Mouse (Mus musculus) limb, embryonic 15.5 days (tissue): ENCODE data around the gene Chrna7. TPM values are rescaled to one million over a fixed set of nuclear protein-coding genes. Genes with fewer than 3 reads are reported as not detected.

Source experiments
- ATAC-seq: fragments of 200-750 bp; cut with Nextera tagmentation; 2 replicates; pipeline ENCODE4 v1.8.0; 2017; ENCODE audit warnings: low read depth, moderate TSS enrichment; ENCODE audit not compliant: insufficient number of reproducible peaks, low FRiP score, low TSS enrichment
- H3K27ac ChIP-seq: fragments of 300-500 bp; sonication (generic); 2 replicates; pipeline ENCODE4 v1.5.1; 2015; ENCODE audit warnings: moderate library complexity, mild to moderate bottlenecking, inconsistent platforms
- H3K27me3 ChIP-seq: fragments of 300-500 bp; sonication (generic); 2 replicates; pipeline ENCODE4 v1.6.1; 2015; ENCODE audit warnings: inconsistent platforms
- H3K36me3 ChIP-seq: fragments of 300-500 bp; sonication (generic); 2 replicates; pipeline ENCODE4 v1.6.1; 2015; ENCODE audit warnings: inconsistent platforms
- H3K4me1 ChIP-seq: fragments of 300-500 bp; sonication (generic); 2 replicates; pipeline ENCODE4 v1.6.1; 2015; ENCODE audit warnings: inconsistent platforms
- H3K4me2 ChIP-seq: fragments of 300-500 bp; sonication (generic); 2 replicates; pipeline ENCODE4 v1.6.1; 2015; ENCODE audit warnings: mild to moderate bottlenecking, inconsistent platforms
- H3K4me3 ChIP-seq: fragments of 300-500 bp; sonication (generic); 2 replicates; pipeline ENCODE4 v1.5.1; 2015; ENCODE audit warnings: mild to moderate bottlenecking, inconsistent platforms
- H3K9ac ChIP-seq: fragments of 300-500 bp; sonication (generic); 2 replicates; pipeline ENCODE4 v1.6.1; 2015; ENCODE audit warnings: inconsistent platforms
- H3K9me3 ChIP-seq: fragments of 300-500 bp; sonication (generic); 2 replicates; pipeline ENCODE4 v1.6.1; 2016; ENCODE audit warnings: inconsistent platforms
- WGBS: fragments of 180-500 bp; shearing (Covaris S2); methylation state at CpG from one replicate; pipeline ENCODE4 v1.1.7; 2015; 5-methylcytosine and 5-hydroxymethylcytosine counted together
- polyA plus RNA-seq: library from polyadenylated mRNA; unstranded; fragments of >200 nt; fragmentation: Nextera tagmentation; extraction: Ambion mirVana; gene quantifications from 2 replicates; pipeline ENCODE4 v1.2.1, GENCODE M21; 2015

Gene Chrna7
- polyA plus RNA-seq, 1 experiment from 2014 or later: 2.3 TPM

DNA sequence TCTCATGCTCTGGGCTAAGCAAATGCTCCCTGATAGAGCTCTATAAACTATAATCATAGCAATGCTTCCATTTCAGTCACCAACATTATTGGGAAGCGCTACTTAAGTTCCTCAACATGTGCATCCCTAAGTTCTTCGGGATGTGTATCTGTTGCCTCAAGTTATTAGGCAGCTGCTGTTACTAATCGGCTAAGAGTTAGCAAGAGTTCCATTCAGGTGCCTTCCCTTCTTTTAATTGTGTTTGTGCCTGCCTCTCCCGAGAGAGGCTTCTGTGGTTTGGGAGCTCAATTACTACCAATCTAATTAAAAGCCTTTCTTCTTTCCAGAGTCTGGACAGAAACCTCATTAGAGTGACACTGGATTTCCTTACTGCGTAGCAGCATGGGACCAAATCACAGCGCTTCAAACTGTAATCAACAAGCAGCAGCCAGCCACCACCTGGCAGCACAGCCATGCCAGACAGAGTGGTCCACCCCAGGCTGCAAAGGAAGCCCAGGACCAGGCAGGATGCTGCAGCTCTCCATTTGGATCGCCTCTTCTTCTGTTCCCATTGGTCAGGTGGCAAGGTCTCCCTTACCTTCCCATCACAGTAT is 50.0 kb downstream of the Chrna7 start:
- 42% methylated on average over 7 of the region's 7 CpGs for WGBS
- no peak overlapping the region for H3K9ac ChIP-seq

DNA sequence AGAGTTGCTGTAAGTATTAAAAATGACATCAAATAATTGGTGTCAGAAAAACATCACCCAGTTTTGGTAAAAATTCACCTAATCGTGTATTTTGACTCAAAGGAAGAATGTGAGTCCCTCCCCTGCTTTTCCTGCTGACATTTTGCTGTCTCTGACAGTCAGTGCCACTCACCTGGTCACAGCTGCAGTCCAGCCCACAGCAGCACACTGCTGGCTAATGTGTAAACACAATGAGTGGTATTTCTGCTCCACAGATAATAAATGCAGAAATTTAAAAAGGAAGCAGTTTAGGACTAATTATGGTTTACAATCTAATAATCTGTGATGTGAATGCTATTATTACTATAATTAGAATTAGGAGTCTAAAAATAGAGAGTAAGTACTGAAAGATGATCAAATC is 59.1 kb downstream of the Chrna7 start:
- 0 out of 2 replicates have a peak, but pooled peaks cover 3% of the 10 kb centered on the region for H3K4me1 ChIP-seq
- H3K4me2 ChIP-seq: no peak overlapping the region
- no peak for ATAC-seq
- H3K36me3 ChIP-seq: no peaks in the 10 kb centered on the region
- no peaks in the 10 kb centered on the region for H3K27me3 ChIP-seq
- 39% methylated on average over 1 of the region's 1 CpGs for WGBS
- H3K9me3 ChIP-seq: no peaks in the 10 kb centered on the region
- H3K27ac ChIP-seq: no peak overlapping the region
- H3K4me3 ChIP-seq: no peak overlapping the region
- H3K9ac ChIP-seq: no peak overlapping the region

More for the DNA sequence above, 50.0 kb downstream of the Chrna7 start:
- Histone ChIP-seq H3K9me3 (no peaks in the 10 kb centered on the region), H3K4me2 (no peak overlapping the region), H3K27ac (no peak overlapping the region), H3K4me1 (no peaks in the 10 kb centered on the region), H3K36me3 (no peaks in the 10 kb centered on the region), H3K4me3 (no peak overlapping the region), H3K27me3 (no peaks in the 10 kb centered on the region)
- no peak for ATAC-seq

DNA sequence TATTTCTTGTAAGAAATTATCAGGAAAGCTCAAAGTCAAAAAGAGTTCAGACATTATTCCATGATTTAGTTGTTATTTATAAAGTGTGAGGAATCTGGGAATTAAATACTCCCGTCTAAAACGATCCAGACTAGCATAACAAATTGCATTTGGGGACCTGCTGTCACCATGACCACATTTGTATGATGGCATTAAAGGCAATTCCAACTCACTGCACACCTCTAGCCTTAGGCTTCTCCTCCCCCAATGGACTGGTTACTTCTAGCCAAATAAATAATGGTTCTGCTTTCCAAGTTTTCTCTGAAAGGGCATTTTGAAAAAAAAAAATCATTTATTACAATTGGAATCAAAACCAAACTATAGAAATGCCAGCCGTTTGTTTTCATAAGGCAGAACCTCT is 63.6 kb downstream of the Chrna7 start:
- ATAC-seq: no peak
- Histone ChIP-seq H3K4me3 (no peak overlapping the region), H3K9ac (no peak overlapping the region), H3K9me3 (no peaks in the 10 kb centered on the region), H3K27ac (no peak overlapping the region), H3K4me1 (no peaks in the 10 kb centered on the region), H3K27me3 (no peaks in the 10 kb centered on the region), H3K36me3 (no peaks in the 10 kb centered on the region), H3K4me2 (no peak overlapping the region)
- WGBS: 63% methylated on average over 3 of the region's 3 CpGs

DNA sequence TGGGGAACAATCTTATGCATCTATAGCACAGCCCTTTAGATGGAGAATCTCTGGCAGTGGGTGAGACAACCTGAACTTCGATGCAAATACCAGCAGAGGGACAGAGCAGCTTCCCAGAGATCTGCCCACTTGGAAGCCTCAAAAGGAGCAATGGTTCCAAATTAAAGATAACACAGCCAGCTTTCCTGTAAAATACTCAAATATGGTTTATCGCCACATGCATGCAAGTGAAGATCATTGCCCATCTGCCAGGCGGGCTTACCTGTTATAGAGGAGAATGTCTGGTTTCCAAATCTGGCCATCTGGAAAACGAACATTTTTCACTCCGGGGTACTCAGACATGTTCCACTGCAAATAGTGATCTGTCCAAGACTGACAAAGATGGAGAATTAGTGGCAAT is 64.0 kb downstream of the Chrna7 start:
- no peak overlapping the region for H3K4me2 ChIP-seq
- no peaks in the 10 kb centered on the region for H3K4me1 ChIP-seq
- H3K36me3 ChIP-seq: no peaks in the 10 kb centered on the region
- H3K9ac ChIP-seq: no peak overlapping the region
- H3K27me3 ChIP-seq: no peaks in the 10 kb centered on the region
- no peak for ATAC-seq
- H3K27ac ChIP-seq: no peak overlapping the region
- no peak overlapping the region for H3K4me3 ChIP-seq
- 81% methylated on average over 5 of the region's 5 CpGs for WGBS
- no peaks in the 10 kb centered on the region for H3K9me3 ChIP-seq

DNA sequence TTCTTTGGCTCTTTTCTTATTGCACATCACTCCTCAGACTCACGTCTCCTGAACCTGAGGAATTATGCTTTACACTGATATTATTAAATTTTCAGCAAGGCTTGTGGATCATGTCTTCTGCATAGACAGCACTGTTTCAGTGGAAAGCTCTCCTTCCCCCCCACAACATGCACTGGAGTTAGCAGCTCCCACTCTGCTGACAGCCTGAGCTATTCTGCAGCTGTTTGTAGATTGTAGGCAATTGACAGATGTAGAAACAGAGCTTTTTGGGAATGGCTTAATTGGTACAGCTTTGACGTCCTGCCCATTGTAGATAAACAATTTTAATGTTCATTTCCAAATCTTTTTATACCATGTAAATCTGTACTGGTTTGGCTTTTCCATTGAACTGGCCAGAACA is 89.8 kb downstream of the Chrna7 start:
- Histone ChIP-seq H3K36me3 (no peaks in the 10 kb centered on the region), H3K27ac (no peak overlapping the region), H3K9me3 (no peaks in the 10 kb centered on the region), H3K9ac (no peak overlapping the region), H3K27me3 (no peaks in the 10 kb centered on the region), H3K4me3 (no peak overlapping the region), H3K4me2 (no peak overlapping the region), H3K4me1 (no peaks in the 10 kb centered on the region)
- ATAC-seq: no peak
- 57% methylated on average over 2 of the region's 2 CpGs for WGBS

DNA sequence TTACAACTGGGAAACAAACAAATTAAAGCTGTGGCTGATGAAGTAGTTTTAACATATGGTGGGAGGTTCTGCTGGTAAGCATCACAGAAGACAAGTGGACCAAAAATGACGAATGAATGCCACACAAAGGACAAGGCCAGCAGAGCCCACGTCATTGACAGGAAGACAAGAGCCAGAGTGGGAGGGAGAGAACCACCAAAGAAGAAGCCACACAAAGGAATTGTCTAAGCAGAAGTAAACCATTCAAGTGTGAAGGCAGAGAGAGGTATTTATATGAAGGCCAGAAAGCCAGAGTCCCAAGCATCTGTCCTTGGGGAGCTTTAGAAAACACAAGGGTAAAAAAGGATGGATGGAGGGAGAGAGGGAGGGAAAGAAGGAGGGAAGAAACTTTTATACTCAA is 98.7 kb downstream of the Chrna7 start:
- no peaks in the 10 kb centered on the region for H3K36me3 ChIP-seq
- H3K4me2 ChIP-seq: no peak overlapping the region
- H3K9ac ChIP-seq: no peak overlapping the region
- no peaks in the 10 kb centered on the region for H3K4me1 ChIP-seq
- no peaks in the 10 kb centered on the region for H3K27me3 ChIP-seq
- H3K27ac ChIP-seq: no peak overlapping the region
- no peak overlapping the region for H3K4me3 ChIP-seq
- no peaks in the 10 kb centered on the region for H3K9me3 ChIP-seq
- ATAC-seq: no peak
- WGBS: 65% methylated on average over 2 of the region's 2 CpGs

DNA sequence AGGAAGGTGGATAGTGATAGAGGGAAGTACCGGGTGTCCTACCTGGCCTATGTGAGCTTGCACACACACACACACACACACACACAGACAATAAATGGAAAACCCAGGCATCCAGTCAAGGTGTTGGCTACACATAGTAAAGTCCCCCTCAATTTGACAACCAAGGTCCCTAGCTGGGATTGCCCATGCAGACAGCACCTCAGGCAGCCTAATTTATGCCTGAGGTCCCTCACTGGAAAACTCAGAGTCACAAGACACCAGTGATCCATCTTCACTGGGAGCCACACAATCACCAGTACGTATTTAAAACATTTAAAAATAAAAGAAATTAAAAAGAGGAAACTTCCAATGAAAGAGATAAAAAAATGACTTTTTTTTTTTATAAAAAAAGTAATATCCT is 99.1 kb downstream of the Chrna7 start:
- Histone ChIP-seq H3K9me3 (no peaks in the 10 kb centered on the region), H3K4me3 (no peak overlapping the region), H3K27ac (no peak overlapping the region), H3K4me2 (no peak overlapping the region), H3K27me3 (no peaks in the 10 kb centered on the region), H3K4me1 (no peaks in the 10 kb centered on the region), H3K9ac (no peak overlapping the region), H3K36me3 (no peaks in the 10 kb centered on the region)
- ATAC-seq: no peak
- WGBS: 82% methylated on average over 2 of the region's 2 CpGs

DNA sequence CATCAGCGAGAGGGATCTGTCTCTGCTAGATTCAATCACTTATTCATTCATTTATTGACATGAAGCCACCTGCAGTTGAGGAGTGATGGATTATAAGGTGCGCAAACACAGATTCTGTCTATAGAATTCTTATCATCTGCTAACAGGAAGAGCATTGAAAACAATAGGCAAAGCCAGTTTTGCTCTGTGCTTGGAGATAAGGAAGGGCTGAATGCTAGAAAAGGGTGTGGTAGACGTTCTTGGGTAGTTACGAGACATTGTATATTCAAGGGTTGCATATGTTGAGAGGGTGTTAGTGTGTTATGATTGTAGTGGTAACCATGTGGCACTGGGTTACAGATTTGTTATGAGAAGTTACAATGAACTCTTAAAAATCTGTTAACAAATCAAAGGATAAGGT is 103.0 kb downstream of the Chrna7 start:
- Histone ChIP-seq H3K36me3 (no peaks in the 10 kb centered on the region), H3K27ac (no peak overlapping the region), H3K4me2 (no peak overlapping the region), H3K4me1 (no peaks in the 10 kb centered on the region), H3K9ac (no peak overlapping the region), H3K9me3 (no peaks in the 10 kb centered on the region), H3K27me3 (no peaks in the 10 kb centered on the region), H3K4me3 (no peak overlapping the region)
- no peak for ATAC-seq
- WGBS: 86% methylated on average over 4 of the region's 4 CpGs

DNA sequence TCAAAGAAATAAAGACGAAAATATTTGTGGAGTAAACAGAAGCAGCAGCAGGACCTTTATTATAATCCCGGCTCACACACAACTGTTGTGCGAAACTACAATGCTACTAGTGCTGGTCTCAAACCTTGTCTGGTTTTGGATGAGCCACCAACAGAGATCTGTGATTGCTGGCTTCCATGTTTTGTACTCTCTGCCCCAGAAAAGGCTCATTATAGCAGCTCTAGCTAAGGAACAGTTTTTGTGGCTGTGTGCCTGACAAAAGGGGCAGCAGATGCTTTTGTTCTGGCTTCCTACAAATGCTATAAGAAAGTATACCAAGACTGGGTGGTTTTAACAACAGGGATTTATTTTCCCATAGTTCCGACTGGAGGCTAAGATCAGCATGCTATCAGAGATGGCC is 126.4 kb downstream of the Chrna7 start:
- H3K27me3 ChIP-seq: no peaks in the 10 kb centered on the region
- no peak overlapping the region for H3K4me2 ChIP-seq
- 88% methylated on average over 4 of the region's 4 CpGs for WGBS
- no peaks in the 10 kb centered on the region for H3K36me3 ChIP-seq
- ATAC-seq: no peak
- no peak overlapping the region for H3K27ac ChIP-seq
- H3K9me3 ChIP-seq: no peaks in the 10 kb centered on the region
- no peak overlapping the region for H3K4me3 ChIP-seq
- no peaks in the 10 kb centered on the region for H3K4me1 ChIP-seq
- H3K9ac ChIP-seq: no peak overlapping the region

DNA sequence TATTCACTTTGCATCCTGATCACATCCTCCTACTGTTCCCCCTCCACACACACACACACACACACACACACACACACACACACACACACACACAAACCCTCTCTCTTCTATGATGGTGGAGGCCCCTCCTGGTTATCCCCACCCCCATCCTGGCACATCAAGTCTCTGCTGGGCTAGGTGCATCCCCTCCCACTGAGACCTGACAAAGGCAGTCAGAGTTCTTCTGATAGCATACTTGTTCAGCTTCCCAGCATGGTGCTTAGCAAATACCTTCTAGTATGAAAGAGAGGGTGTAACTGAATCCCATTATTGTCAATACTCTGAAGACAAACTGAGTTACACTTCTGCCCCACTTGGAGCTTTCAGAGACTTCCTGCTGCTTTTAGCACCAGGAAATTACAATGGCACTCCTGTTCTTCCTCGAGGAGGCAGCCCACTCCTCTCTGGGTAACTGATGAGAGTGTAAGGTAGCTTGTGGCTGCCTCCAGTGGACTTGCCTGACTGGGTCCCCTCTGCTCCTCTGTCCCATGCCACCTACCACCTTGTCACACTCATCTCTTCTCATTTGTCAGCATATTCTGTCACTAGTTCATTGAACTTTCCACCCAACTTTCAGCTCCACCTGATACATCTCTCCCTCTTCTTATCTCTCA is 127.9 kb downstream of the Chrna7 start:
- ATAC-seq: no peak; the same call in 1 of the 2 replicates
- 7% methylated on average over 1 of the region's 1 CpGs for WGBS
- no peak overlapping the region for H3K4me2 ChIP-seq

DNA sequence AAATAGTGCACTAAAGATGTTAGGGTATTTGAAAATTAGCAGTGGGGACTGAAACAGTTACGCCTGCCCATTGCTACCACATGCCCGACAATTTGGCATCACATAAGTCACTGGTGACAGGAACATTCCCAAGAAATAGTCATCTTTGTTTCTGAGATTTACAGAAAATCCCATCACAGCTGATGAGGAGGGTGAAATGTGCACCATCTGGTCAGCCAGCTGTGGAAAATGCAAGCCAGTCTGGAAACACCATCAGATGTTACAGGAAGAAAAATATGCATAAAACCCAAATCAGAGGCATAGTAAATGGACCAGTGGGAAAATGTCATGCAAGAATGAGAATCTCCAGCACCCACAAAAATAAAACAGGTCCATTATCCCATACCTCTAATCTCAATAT is 151.4 kb downstream of the Chrna7 start:
- Histone ChIP-seq H3K9ac (no peak overlapping the region), H3K36me3 (no peaks in the 10 kb centered on the region), H3K27ac (no peak overlapping the region), H3K4me1 (no peaks in the 10 kb centered on the region), H3K4me3 (no peak overlapping the region), H3K9me3 (no peaks in the 10 kb centered on the region), H3K27me3 (no peaks in the 10 kb centered on the region), H3K4me2 (no peak overlapping the region)
- WGBS: 69% methylated on average over 2 of the region's 2 CpGs
- no peak for ATAC-seq

More for the DNA sequence above, 127.9 kb downstream of the Chrna7 start:
- Histone ChIP-seq H3K4me1 (no peaks in the 10 kb centered on the region), H3K4me3 (no peak overlapping the region), H3K9me3 (no peaks in the 10 kb centered on the region), H3K27me3 (no peaks in the 10 kb centered on the region), H3K36me3 (no peaks in the 10 kb centered on the region), H3K27ac (no peak overlapping the region), H3K9ac (no peak overlapping the region)
